Mouse (Mus musculus): ENCODE results near the gene Snx33.

- no peak for TF ChIP-seq CTCF (IDR thresholded peaks at IDR 0.05; ENCODE audit: low read depth, low read length)
- TF ChIP-seq POLR2A (IDR thresholded peaks at IDR 0.05; ENCODE audit: extremely low read depth, insufficient read depth, low read length), result no peak
Measured at GRCm38 (mm10) chr9:56877284-56877683, 50.9 kb downstream of the Snx33 start.

Data from liver, adult 2 months (tissue).